ENCODE assay signal across 15 mouse cellular contexts in genomic region chr5:85751649-85752048, GRCm38 (mm10).
"Had no signal": no experiment of that assay in that cellular context is flagged by ENCODE, and none has a peak within 500 bp of the region (broad histone marks: within the 10 kb centered on the region; RNA-seq: fewer than 3 reads in every experiment).

No protein-coding gene starts in this region.

- H3K36me3 ChIP-seq: limb, embryonic 10.5 days; liver, embryonic 15.5 days; neural tube, embryonic 13.5 days had no signal

- H3K9ac ChIP-seq: liver, embryonic 15.5 days; neural tube, embryonic 13.5 days had no signal

- DNase-seq: kidney, postnatal 10 days; kidney, postnatal 4 days; lung, adult 2 months; lung, postnatal 36 days; retina, postnatal 1 day; right cerebral cortex, postnatal 4 days; spleen, adult 18-20 months; thymus, adult 18-20 months; thymus, postnatal 14 days had no signal

- H3K27me3 ChIP-seq: liver, embryonic 15.5 days; neural tube, embryonic 13.5 days had no signal

- H3K4me3 ChIP-seq: layer of hippocampus, adult 2 months; limb, embryonic 10.5 days; liver, embryonic 15.5 days; neural tube, embryonic 13.5 days had no signal

- H3K4me1 ChIP-seq: limb, embryonic 10.5 days; liver, embryonic 15.5 days had no signal

- H3K27ac ChIP-seq: layer of hippocampus, adult 2 months; limb, embryonic 10.5 days; liver, embryonic 15.5 days; neural tube, embryonic 13.5 days had no signal

- H3K9me3 ChIP-seq: limb, embryonic 10.5 days; liver, embryonic 15.5 days; neural tube, embryonic 13.5 days had no signal

- ATAC-seq: lung, postnatal 0 days had no signal

- H3K4me2 ChIP-seq: liver, embryonic 11.5 days; liver, embryonic 15.5 days; neural tube, embryonic 13.5 days had no signal
